Mouse (Mus musculus): Measurements from ENCODE around the gene Tmem251.

Gene Tmem251

DNA sequence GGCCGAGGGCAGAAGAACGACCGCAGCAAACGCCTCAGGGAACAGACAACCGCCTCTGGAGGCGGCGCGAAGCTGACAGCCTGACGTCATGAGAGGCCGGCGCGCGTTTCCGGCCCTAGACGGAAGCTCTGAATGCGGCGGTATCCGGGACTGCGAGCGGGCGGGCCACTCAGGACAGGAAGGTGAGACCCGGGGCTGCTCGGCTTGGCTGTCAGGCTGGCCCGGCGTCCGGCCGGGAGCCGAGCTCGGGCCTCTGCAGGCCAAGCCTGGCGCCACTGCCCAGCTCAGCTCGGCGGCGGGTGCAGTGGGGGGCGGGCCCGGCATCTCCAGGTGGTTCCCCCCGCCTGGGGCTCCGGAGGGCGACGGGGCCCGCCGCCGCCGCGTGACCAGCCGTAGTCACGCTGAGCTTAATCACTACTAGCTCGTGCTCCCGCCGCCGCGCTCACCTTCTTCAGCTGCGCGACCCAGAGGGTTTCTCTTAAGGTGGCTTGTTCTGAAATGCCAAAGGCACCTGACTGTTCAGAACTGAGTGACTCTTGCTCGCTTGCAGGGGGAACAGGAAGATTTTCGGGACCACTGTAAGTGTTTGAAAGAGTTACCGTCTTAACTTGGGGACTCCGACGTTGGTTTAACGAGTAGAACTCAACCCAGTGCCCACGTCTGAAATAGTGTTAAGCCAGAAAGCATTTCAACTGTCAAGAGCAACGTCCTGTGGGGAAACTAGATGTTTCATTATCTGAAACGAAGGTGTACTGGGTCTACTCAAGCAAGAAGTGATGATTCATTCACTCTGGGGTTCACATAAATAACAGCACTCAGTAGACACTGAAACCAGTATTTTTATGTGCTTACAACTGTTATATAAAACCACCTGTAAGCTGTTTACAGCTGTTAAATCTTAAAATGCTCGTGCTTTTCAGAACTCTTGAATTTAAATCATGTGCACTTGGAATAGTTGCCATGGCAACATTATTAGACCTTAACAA, at the start of gene Tmem251, which contains the start of gene Moap1:
TSS of gene Tmem251 (plus strand) at position 174 of the 986 bp plus-strand sequence.
TSS of gene Moap1 (minus strand) at position 73 of the 986 bp plus-strand sequence.
- peak; percentile 91 to 93 for DNase-seq

GRCm38 (mm10) chr12:102695369-102696239, 48.0 kb upstream of the Tmem251 start:
- peak; percentile 35 to 38 for DNase-seq

DNA sequence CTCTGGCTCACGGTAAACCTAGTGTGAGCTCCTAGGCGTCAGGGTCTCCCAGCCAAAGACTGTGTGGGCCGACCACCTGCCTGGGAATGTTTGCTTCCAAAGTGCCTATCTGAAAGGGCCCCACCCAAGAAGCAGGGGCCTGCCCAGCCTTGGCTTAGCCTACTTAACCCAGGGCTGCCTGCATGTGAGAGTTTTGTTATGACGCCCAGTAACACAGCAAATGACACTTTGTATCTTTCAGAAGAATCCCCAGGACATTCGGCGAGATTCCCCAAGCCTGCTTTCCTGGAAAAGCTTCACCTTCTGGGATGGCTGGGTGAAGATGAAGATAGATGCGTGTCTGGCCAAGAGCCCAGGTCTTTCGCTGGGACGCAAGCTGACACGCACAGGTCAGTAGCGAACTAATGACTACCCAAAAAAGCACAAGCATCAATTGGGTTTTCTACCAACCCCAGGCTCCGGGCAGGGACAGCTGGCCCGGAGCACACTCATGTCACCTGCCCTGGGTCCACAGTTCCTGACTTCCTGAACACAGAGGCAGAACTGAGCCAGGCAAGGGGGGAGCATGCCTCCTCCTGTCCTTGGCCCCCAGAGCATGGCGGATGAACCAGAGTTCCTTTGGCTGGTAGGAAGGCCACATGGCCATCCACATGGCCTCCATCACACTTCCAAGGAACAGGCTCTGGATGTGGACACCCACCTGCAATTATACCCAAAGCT, 46.8 kb upstream of the Tmem251 start:
- peak; percentile 23 to 31 for DNase-seq

GRCm38 (mm10) chr12:102697381-102697780, 46.2 kb upstream of the Tmem251 start:
- DNase-seq, result no peak

DNA sequence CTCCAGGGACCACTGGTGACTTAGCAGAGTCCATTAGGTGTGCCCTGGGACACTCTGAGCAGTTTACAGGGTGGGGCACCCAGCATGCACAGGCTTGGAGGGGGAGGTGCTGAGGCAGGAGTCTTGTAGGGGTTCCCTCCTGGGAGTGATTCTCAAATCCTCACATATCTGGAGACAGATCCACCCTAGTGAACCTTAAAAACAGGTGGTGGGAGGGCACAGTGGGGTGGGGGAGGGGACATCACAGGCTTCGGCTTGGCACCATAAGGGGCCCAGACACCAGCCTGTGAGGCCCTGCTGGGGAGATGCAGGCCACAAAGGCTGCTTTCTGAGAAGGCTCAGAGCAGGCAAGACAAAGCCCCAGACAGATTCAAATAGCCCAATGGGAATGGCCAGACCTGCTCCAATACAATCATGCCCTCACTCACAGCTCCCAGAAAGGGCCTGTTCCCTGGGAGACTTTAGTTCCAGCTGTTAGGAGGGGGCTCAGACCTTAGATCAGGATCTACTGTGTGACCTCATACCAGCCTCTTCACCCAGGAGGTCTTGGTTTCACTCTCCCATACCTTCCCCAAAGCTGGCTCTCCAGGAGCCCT, 45.4 kb upstream of the Tmem251 start:
- DNase-seq, result no peak

DNA sequence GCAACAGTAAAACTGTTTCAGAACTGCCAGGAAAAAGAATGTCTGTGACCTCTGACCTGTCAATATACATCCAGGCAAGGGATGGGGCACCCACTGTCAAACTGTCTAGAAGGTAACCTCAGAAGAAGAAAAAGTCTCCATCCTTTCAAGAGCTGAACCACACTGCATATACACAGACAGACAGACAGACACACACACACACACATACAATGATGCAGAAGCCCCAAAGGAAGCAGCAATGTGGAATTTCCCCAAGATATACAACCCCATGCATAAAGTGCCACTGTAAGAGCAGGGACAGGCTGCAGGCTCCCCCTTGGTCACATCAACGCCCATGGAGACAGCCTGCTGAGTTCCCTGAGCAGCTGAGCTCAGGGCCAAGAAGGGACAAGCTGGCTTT, 44.4 kb upstream of the Tmem251 start:
- DNase-seq, result no peak

DNA sequence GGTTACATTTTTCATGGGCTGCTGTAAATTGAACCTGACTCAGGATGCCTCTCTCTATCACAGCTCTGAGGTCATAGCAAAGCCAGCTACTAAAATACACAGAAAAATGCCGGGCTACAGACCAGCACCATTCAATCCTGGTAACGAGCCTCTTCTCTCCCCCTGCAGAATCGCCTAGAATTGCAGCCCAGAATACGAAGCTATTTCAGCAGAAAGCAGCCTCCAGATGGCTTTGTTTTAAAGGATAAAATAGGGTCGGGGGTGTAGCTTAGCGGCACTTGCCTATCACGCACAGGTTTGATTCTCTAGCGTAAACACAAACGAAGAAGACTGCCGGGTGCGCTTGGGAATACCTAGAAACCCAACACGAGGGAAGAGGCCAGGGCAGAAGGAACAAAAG, 43.1 kb upstream of the Tmem251 start:
- no peak for DNase-seq

- no peak for DNase-seq
Observed at GRCm38 (mm10) chr12:102701691-102702207, 41.8 kb upstream of the Tmem251 start.

DNA sequence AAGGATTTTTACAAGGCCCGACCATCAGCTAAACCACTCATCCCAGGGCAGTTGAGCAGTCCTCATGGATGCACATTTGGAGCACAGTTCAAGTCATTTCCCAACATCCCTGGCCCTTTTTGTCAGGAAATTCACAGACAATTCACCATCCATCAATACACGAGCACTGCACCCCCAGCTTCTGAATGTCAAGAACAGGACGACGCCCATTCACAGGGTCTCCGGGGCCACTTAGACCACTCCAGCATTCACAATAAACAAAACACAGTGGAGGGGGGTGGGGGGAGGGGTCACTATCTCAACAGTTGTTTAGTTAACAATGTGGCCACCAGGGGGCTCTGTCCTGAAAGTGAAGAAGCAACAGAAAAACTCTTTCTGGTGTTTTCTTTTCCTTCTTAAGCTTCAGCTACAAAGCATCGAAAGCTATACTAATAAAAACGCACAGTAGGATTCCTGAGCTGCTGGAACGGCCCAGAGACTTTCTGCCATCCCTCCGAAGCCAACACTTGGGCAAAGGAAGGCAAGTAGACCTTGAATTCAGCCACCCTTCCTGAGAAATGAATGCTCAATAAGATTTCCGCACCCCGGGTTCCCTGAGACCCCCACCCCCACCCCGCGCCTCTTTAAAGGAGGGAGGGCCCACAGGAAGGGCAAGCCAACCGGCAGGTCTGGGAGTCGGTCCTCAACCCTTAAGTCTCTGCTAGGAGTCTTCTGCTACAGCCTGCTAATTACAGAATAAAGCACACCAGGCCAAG, 41.0 kb upstream of the Tmem251 start:
- peak; percentile 91 to 97 for DNase-seq

- DNase-seq, result peak; percentile 71 to 75
Observed at GRCm38 (mm10) chr12:102703111-102703412, 40.5 kb upstream of the Tmem251 start.

GRCm38 (mm10) chr12:102703441-102703840, 40.1 kb upstream of the Tmem251 start:
- peak in 1 of 2 experiments; percentile 59 for DNase-seq

- peak in 1 of 2 experiments; percentile 48 for DNase-seq
Observed at GRCm38 (mm10) chr12:102703921-102704408, 39.6 kb upstream of the Tmem251 start.

DNA sequence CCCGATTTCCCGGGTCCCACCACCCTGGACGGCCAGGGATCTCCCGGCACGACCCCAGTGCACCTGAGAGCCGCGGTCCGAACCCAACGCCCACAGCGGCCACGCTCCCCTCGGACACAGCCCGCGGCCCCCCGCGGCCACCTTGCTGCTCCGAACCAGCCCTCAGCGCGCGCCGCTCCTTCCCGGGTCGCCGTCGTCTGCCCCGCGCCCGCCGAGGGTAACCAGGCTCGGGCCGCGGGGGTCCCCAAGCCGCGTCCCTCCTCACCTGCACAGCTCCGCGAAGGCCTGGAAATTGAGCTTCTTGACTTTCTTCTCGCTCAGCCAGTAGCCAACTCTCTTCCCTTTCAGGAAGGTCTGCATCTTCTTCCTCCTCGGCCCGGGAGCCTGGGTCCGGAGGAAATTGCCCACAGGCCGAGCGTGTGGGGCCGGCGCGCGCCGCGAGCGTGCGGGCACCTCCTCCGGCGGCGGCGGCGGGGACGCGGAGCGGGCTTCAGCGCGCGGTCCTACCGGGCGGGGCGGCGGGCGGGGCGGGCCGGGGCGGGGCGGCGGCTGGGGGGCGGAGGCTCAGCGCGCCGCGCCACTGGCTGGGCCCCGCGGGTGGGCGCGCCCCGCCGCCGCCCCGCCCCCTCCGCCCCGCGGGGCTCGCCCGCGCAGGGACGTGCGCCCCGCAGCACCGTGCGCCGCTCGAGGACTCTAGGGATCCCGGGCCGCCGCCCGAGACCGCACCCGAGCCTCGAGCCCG, 38.9 kb upstream of the Tmem251 start, which contains the start of gene Itpk1:
TSS of gene Itpk1 (minus strand) at position 474 of the 742 bp plus-strand sequence.
- DNase-seq, result peak; percentile 68 to 76

DNA sequence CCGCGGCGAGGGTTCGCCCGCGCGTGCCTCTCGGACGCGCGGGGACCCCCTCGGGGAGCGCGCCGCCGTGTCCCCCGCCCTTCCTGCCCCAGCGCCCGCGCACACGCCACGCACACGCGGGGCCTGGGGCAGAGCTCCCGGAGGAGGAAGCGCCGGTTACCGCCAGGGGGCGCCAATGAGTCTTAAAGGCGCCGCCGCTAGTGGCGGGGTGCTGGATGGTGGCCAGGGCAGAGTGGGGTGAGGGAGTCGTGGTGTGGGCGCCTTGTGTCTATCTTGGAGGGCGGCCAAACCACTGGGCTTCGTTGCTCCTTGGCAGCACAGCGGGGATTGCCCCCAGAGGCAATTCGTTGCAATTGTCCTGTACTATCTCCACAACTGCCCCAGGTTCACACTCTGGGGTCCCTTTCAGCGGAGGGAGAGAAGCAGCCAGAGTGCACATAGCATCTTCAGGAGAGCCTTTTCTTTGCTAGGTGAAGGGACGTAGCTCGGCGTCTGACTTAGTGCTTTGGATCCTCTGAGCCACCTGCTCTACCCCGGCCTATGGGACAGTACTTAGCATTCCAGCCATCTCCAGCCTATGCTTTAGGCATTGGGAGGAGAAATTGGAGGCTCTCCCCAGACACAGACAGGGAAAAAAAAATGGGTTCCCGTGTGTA, 38.2 kb upstream of the Tmem251 start:
- peak; percentile 95 to 98 for DNase-seq

DNA sequence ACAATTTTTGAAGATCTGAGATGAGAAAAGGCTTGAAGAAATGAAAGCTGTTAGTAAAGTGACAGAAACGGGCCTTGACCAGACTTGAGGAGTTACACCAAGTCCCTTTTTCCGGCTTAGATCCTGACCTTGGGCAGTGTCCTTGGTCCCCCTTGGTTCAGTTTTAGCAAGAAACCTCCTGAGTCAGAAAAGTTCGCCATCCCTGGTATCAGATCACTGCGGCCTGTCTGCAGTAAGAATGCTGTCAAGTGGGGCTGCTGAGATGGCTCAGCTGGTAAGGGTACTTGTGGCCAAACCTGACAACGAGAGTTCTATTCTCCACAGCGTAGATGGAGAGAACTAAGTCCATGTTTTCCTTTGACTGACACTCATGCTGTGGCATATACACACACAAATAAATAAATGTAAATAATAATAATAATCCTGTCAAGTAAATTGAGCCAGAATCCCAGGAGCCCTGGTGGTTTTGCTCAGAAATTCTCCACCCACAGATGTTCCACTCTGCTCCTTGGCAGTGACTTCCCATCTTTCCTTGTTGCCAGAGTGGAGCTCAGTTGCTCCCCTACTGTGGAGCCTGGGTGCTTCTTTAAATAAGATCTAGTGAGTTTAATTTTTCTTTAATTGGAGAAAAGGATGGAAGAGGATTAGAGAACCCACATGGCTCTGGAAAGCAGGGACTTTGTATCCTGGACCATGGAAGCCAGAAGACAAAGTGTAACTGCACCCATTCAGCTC, 37.5 kb upstream of the Tmem251 start:
- DNase-seq, result no peak

- DNase-seq, result peak in 1 of 2 experiments; percentile 2
Observed at GRCm38 (mm10) chr12:102706833-102707463, 36.6 kb upstream of the Tmem251 start.

GRCm38 (mm10) chr12:102708220-102708619, 35.3 kb upstream of the Tmem251 start:
- peak in 1 of 2 experiments; percentile 14 for DNase-seq

GRCm38 (mm10) chr12:102709896-102710295, 33.7 kb upstream of the Tmem251 start:
- DNase-seq, result peak in 1 of 2 experiments; percentile 14

All from cerebellum, postnatal 14 days (tissue).